Mouse (Mus musculus) CD4-positive helper T cell, adult 2 months (primary cell): Measurements from ENCODE around the gene Pcdh19.
"Not testable (repeated sequence)": the region's sequence is repeated elsewhere in the genome, so short reads cannot be mapped to it uniquely, and the experiment has no call there.

Experiments
- DNase-seq: peaks from one replicate; pipeline ENCODE4 v3.0.0-alpha.2; 2012; ENCODE audit warnings: low read depth, missing footprints, low spot score

Gene Pcdh19

GRCm38 (mm10) chrX:133688840-133689239, at the start of gene Pcdh19:
Gene Pcdh19 (minus strand): TSS chrX:133688987.
- peak; percentile 28 for DNase-seq

- no peak for DNase-seq
Measured at GRCm38 (mm10) chrX:133735871-133736270, 47.1 kb upstream of the Pcdh19 start.

DNA sequence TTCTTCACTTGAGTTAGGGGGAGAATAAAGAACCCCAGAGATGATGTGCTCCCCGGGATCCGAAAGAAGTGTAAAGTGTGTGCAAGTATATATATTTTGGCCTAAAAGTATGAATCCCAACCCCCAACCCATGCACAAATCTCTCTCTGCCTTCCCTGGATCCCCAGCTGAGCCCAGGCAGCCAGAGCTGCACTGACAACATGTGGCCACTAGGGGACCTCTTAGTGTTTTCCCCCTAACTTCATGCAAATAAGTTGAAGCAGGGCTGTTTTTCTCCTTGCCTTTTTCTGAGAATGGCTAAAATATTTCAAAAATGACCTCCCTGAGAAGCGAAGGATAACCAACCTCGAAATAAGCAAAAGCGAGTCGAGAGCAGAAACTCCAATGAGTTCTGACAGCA, 46.2 kb upstream of the Pcdh19 start:
- peak; percentile 1 for DNase-seq

DNA sequence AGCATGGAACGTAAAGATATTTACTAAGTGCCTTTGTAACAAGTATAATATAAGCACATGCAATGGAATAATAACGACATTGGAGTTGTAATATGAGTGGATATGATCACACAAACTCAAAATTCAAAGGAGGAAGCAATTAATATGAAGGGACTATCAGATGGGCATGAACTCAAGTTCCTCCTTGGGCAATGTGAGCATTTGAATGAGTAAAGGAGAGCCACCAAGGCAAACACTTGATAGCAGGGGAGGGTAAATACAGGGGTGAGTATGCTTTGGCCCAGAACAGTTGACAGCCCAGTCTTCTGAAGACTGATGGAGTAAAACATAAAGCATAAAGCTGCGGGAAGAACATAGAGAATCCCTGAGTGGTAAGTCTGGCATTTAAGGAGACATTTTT, 32.7 kb upstream of the Pcdh19 start:
- DNase-seq = no peak

DNA sequence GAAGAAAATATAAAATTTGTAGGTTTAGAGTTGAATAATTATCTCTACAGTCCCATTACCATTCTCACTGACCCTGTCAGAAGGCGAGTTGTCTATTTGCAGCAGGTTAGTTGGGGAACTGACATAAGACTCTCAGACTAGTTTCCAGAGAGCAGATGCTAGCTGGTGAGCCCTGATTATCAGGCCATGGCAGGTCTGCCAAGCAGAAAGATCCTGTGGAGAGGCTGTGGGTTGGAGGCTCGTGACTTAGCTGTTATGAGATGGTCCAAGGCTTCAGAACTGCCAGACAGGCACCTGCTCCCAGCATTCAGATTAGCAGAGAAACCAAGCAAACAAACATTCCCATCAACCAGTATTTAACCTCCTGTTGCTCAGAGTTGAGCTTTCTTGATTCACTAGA, 21.8 kb upstream of the Pcdh19 start:
- no peak for DNase-seq

GRCm38 (mm10) chrX:133702902-133703301, 14.1 kb upstream of the Pcdh19 start:
- DNase-seq = no peak

- DNase-seq = not testable (repeated sequence)
Measured at GRCm38 (mm10) chrX:133697871-133698270, 9.1 kb upstream of the Pcdh19 start.

DNA sequence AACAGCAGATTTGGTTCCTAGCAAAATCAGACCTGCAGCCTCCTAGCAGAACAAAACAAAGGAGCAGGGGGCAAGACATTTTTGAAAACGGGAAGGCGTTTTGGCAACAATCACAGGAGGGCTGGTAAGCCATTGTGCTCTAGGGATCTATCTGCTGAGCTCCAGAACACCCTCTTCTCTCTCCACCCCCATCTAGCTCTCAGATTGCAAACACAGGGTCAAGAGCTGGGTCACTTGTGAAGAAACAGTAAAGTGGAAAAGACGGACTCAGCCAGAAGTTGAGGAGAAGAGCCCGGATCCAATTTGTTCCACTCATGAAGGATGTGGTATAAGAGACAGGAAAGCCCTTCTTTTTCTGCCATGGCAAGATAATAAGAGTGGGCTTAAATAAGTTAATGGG, 7.7 kb upstream of the Pcdh19 start:
- DNase-seq = no peak

DNA sequence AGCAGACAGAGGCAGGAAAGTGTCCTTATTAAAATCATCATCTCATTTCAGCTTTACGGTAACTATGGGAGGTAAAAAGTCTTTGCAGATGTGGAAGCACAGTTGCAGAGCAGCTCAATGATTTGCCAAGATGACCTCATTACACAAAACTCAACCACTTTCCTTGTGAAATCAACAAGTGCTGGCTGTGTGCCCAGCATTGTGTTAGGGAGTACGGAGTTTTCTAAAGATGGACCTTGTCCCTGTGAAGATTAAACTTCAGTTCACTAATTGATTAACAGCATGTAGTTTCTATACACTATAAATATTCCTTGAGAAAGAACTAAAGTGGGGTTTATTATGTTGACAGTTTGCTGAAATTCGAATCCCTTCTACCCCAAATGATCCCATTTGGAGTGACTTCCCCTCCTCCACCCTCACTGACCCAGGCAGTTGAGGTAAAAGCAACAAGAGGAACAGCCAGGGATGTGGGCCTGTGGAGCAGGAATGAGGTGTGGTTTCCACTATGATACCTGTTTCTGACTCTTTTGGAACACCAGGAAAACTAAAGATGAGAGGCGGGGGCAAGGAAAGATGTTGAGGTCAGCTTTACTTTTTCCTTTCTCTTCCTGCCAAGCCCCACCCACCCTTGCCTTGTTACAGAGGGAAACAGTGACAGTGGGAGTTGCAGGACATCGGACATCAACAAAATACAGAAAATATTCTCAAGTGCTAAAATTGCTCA, 4.4 kb upstream of the Pcdh19 start:
- no peak for DNase-seq

- no peak for DNase-seq
Measured at GRCm38 (mm10) chrX:133692392-133692790, 3.6 kb upstream of the Pcdh19 start.

DNA sequence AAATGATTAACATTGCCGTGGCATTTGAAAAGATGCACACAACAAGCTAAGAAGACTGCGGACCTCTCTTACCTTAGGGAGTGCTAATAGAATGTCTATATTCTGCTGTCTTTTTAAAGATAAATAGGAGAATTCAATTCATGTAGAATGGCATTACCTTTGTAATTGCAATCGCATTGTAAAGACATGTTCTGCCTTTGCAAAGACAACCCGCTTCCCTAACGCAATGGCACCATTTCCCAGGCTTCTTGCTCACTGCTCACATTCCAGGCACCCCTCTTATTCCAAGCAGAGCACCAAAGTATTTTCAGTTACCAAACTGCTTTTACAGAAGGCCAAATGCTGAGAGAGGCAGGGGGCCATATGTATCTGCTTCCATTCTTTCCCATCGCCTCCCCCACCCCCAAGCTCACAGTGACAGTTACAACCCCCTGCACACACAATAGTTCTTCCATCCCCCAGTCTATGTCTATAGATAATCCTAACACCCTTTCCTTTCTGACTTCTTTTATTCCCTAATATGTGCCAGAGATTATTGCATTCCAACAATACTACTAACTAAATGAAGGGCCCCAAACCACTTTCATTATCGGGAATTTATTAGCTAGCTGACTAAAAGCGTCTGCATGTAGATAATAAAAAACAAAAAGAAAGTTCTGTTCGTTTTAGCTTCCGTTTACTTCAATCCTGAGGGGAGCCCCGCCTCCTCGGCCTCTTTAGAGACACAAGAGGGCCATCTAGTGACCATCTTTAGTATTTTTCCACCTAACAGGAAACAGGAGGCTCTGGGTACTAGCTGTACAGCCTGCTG, 3.0 kb upstream of the Pcdh19 start:
- DNase-seq = peak; percentile 58

GRCm38 (mm10) chrX:133690822-133691221, 2.0 kb upstream of the Pcdh19 start:
- DNase-seq = no peak

DNA sequence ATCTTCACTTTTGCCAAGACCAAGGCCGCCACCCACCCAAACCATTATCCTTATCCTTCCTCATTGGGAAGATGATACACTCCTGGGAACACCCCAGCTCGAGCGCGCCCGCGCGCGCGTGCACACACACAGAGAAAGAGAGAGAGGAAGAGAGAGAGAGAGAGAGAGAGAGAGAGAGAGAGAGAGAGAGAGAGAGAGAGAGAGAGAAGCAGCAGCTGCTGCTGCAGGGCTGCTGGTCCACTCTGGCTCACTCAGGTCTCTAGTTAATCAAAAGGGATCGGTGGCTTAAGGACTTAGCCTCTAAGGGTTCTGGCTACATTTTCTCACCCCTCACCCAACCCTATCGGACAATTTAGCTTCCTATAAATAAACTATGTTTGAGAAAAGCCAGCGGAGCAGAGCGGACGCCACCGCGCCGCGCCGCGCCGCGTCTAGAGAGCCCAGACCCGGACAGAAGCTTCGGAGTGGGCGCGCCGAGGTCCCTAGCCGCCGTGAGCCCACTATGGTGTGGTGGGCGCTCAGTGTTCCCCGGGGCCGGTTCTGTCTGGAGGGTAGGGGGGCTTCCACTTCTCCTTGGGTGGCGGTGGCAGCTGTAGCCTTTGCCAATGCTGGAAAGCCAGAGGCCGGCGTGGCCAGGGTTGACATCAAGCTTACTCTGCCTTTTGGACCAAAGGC, 926 bp upstream of the Pcdh19 start:
- DNase-seq = no peak

DNA sequence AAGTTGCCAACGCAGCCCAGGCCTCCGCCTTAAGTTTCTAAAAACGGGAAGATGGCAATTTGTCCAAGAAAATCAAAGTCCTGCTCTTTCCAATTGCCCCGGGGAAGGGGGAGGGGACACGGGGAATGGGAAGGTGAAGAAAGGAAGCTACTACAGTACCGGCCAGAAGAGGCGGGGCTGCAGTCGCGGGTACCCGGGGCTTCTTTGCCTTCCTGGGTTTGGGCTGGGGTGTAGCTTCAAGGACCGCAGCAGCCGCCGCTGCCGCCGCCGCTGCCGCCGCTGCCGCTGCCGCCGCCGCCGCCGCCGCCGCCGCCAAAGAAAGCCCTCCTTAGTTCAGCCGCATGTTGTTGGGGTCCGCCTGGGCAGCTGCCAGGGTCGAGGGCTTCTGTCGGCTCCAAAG, 631 bp downstream of the Pcdh19 start:
- no peak for DNase-seq

- DNase-seq = no peak
Measured at GRCm38 (mm10) chrX:133687666-133688151, 1.1 kb downstream of the Pcdh19 start.

- no peak for DNase-seq
Measured at GRCm38 (mm10) chrX:133686533-133687311, 2.1 kb downstream of the Pcdh19 start.

GRCm38 (mm10) chrX:133685572-133685971, 3.2 kb downstream of the Pcdh19 start:
- DNase-seq = no peak

GRCm38 (mm10) chrX:133683961-133684360, 4.8 kb downstream of the Pcdh19 start:
- DNase-seq = no peak

DNA sequence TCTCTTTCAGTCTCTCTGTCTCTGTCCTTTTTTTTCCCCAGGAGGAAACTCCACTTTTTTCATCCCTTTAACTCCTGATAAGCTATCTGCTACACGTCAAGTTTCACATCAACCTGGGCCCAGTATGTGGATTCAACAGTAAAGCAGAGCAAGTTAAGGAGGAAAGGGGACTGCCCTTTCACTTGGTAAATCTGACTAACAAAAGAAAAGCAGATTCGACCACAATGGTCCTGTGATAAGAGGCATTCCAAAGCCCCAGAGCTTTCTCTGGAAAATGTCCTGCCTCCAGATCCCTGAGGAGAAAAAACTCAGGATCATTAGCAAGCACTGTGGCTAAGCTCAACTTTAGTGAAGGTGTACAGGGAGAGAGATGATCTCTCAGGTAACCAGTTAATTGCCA, 13.7 kb downstream of the Pcdh19 start:
- DNase-seq = no peak

DNA sequence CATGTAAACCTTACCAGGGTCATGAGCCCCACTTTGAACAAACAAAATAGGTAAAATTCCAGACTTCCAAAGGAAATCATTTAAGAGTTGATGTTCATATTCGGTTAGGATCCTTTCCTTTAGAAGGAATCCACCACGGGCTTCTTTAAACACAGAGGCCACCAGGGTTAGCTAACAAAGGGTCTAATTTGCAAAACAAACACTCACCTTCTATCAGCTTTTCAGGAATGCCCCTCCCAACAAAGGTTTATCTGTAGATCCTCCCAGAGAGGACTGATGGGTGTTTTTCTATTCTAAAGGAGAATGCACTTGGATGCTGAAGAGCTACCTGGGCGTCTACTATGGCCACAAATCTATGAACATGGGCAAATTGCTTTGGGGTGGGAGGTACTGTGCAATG, 15.0 kb downstream of the Pcdh19 start:
- no peak for DNase-seq

GRCm38 (mm10) chrX:133660111-133660510, 28.7 kb downstream of the Pcdh19 start:
- no peak for DNase-seq
